Mouse (Mus musculus): ENCODE measurements around the gene Gltp.

Gltp gene

DNA sequence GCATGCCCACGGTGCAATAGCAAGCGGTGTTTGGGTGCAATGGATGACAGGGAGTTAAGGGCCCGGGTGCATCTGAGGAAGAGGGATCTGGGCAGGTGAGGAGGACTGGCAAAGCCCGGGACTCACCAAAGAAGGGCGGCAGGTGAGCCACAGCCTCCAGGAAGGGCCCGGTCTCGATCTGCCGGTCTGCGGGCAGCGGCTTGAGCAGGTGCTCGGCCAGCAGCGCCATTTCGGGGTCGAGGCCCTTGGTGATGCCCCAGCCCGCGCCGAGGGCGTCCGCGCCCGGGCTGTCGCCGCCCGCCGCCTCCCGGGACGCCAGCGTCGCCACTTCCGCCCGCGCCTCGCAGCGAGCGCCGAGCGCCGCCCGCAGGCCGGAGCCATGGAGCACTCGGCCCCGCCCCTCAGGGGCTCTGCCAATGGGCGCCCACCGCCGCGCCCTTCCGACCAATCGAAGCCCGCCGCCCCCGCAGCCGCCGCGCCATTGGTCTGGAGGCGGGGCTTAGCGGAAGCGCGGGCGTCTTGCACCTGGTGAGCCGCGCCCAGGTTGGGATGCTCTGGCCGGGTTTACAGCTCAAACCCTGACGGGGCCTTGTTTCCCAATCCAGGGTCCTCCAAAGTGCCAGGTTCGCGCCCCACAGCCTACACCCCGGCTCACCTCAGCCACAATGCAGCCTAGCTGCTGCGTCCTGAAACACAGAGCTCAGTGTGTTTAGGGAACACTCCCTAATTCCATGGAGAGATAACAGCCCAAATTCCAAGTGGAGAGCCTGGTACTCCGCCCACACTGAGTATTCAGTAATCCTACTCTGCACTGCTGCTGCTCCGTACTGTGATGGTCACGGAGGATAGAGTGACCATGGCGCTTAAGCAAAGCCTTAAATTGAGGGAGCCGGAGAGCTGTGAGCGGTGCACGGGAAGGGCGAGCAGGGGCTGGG, at the start of gene Gltp:
Gltp (minus strand) TSS at position 352 of the 935 bp plus-strand sequence.
- CTCF ChIA-PET = no interaction called here

DNA sequence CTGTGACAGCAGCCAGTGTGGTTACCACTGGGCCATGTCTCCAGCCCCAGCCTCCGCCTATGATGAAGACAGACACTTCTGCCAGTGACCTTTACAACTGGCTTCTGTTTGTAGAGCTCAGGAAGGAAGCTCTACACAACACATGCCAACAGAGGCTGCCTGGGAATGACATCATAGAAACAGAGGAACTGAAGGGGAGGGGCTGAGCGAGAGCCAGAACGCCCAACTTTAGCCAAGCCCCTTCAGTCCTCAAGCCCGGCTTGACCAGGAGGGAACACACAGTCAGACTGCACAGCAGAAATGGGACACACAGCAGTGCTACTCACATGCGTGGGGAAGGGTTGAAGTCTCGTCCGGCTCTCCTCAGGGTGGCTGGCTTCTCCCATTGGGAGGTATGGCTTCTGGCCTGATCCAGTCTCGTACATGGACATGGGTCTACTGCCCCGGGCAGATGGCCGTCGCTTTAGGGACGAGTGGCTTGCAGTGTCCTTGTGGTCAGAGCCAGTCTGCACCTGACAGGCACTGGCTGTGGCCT, 48.0 kb upstream of the Gltp start:
- CTCF ChIA-PET = no interaction called here

DNA sequence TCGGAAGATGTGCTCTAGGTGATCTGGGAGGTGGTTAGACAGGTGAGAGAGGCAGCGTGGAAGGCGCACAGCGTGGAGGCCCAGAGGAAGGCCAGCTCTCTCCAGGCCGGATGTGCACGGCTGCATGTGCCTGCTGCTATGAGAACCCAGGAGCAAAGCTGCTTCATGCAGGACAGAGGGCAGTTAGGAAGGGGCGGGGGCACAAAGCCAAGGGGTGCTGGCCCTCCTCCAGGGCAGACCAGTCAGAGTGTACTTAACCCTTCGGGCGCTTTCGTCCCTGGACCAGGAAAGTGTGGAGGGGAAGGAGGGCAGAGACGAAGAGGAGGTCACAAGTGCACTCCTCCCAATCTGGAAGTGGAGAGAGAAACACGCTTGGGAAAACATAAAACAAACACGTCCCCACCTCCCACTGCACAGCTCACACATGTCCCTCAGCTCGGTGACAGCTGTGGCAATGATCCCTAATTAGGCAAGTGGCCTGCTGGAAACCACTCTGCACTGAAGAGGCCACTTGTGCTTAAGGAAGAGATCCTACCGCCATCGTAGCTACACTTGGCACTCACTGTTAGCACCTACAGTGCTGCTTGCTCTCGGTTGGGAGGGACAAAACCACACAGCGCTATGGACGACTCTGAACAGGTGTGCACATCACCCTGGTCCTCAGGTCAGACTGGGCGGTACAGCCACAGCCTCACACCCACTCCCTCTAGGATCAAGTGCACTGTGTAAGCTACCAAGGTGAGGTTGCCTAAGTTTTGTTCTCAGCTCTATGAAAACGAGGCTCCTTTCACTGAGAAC, 46.5 kb upstream of the Gltp start:
- CTCF ChIA-PET = no interaction called here

DNA sequence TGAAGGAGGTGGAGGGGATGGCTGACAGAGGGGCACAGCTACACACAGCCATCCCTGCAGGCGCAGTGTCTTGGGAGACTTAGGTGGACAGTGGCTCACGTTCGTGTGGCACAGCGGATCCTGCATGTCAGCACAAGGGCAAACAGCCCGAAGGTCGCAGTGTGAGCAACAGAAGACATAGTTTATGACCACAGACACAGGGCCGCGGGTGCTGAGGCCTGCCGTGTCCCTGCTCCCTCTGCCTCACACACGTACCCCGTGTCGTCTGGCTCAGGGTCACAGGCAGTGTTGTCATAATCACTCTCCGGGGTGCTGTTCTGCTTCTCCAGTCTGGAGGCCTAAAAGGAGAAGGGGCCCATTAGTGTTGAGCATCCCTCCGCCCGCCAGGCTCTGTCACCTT, 42.8 kb upstream of the Gltp start:
- CTCF ChIA-PET = no interaction called here

DNA sequence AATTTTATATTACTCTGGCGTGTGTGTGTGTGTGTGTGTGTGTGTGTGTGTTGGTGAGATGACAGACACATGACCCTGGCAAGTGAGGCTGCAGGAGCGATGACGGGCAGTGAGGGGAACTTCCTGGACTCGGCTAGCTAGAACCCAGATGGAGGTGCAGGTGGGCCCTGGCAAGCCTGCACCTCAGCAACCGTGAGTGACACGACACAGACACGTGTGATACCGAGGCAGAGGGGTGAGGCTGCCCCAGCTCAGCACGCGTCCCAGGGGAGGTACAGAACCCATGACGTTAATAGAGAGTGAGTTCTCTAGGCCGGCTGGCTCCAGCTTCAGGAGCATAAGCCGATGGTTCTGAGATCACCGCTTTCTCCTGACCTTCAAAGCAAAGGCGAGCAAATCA, 41.2 kb upstream of the Gltp start:
- CTCF ChIA-PET = interaction anchor here (0.6 kb wide), 1 partner anchor 48 kb away, joined by 4 read pairs; no protein-coding TSS in a partner anchor

DNA sequence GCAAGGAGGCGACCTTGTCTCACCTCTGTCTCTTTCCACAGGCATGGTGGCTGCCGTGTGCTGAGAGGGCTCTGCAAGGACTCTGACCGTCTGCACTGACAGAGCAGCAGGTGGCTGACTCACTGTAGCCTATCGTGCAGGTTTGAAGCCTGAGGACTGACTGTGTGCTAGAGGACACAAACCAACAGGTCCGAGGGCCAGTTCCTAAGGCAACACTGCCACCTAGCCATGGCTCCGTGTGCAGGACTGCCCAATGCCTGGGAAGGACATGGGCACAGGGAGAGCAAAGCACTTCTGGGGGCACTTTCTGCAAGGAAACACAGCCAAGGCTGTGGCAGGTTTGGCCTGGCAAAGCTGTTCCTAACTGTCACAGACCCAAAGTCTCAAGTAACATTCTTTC, 40.7 kb upstream of the Gltp start:
- CTCF ChIA-PET = no interaction called here

DNA sequence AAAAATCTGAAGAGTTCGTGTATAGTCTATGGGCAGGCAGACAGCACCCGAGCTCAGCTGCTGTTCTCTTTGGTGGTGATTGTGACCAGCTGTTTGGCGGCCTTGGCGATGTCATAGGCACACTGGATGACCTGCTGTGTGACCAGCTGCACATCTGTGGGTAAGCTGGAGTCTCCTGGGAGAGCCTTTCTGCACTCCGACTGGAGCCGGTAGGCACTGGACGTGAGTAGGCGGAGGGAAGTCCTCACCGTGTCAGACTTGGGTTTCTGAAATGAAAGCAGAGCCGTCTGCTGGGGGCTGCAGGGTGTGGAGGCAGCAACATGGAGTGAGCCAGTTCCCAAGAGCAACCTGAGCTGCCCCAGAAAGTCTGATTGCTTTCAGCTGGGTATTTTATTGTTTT, 39.3 kb upstream of the Gltp start:
- CTCF ChIA-PET = interaction anchor here (0.7 kb wide), 1 partner anchor 835 kb away, joined by 3 read pairs; the partner anchor contains the start of gene Gcn1l1

DNA sequence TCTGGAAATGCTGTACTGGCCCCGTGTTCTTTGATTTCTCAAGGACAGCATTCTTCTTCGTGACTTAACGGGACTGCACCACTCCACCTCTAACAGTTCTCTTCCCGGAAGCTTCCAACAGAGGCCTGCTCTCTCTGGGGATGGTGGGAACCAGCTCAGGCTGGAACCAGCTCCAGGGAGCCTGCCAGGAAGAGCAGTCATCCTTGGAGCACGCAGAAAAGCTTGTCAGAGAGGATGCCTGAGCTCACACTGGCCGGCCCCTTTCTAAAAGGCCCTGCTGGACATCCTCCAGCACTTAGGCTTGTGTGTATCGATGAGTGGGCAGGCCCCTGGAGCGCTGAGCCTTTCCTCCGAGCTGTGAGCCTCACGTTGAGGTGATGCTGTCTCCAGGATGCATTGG, 37.4 kb upstream of the Gltp start:
- CTCF ChIA-PET = interaction anchor here (0.5 kb wide), 1 partner anchor 26 kb away, joined by 3 read pairs; no protein-coding TSS in a partner anchor

DNA sequence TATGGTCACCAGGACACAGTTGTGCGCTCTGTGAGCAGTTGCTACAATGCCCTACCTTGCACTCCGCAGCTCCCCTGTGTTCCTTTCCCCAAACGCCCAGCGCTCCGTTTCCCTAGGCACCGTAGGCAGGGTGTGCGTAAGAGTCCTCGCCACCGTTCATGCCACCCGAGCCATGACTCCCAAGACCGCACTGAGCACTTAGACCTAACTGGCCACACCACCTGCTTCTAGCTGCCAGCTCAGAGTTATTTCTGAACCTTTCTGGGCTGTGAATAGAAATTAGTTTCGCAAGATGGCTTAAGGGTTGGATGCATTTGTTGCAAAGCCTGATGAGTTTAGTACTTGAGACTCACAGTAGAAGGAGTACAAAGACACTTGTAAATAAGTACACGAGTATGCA, 32.1 kb upstream of the Gltp start:
- CTCF ChIA-PET = no interaction called here

DNA sequence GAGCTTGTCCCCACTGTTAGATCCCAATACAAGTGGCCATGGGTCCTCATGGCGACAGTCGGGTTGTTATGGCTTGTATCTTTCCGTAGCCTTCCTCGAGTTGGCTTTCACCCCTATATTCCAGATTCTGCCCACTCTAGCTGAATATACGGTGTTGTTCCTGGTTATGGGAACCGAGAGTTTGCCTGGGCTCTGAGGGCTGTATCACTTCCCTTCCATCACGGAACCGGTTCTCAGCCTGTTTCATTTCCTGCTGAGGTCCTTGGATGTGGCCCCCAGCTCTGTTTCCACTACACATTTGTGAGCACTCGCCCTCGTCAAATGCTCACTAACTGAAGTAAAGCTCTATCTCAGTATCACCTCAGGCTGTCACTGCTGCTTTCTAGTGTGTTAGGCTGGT, 31.2 kb upstream of the Gltp start:
- CTCF ChIA-PET = no interaction called here

DNA sequence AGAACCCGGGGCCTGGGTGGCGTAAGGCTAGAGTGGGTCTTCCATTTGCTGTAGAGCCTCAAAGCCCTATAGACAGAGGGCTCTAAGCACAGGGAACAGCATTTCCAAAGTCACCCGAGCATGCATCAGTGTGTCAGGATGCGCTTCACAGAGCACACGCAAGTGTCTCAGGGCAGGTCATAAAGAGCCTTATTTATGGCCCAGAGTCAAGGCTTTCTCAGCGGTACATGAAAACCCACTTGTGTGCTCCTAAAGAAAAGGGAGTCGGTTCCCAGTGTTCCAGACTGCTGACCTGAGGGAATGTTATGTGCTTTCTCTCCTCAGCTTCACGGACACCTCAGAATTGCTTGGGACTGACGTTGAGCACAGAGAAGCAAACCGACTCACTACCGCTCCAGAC, 30.0 kb upstream of the Gltp start:
- CTCF ChIA-PET = no interaction called here

DNA sequence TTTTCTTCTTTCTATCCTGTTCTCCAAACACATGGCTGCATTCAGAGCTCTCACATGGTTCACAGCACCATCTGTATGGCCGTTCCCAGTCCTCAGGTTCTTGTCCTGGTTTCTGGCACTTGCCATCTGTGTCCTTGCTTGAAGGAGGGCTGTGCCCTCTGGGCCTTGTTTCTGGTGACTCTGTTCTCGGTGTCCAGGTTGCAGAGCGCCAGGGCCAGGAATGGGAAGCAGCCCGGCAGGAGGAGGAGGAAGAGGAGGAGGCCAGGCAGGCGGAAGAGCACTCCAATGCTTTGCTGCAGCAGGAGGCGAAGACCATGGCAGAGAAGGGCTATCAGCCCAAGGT, 29.1 kb upstream of the Gltp start:
- CTCF ChIA-PET = interaction anchor here (0.6 kb wide), 1 partner anchor 76 kb away, joined by 3 read pairs; no protein-coding TSS in a partner anchor

DNA sequence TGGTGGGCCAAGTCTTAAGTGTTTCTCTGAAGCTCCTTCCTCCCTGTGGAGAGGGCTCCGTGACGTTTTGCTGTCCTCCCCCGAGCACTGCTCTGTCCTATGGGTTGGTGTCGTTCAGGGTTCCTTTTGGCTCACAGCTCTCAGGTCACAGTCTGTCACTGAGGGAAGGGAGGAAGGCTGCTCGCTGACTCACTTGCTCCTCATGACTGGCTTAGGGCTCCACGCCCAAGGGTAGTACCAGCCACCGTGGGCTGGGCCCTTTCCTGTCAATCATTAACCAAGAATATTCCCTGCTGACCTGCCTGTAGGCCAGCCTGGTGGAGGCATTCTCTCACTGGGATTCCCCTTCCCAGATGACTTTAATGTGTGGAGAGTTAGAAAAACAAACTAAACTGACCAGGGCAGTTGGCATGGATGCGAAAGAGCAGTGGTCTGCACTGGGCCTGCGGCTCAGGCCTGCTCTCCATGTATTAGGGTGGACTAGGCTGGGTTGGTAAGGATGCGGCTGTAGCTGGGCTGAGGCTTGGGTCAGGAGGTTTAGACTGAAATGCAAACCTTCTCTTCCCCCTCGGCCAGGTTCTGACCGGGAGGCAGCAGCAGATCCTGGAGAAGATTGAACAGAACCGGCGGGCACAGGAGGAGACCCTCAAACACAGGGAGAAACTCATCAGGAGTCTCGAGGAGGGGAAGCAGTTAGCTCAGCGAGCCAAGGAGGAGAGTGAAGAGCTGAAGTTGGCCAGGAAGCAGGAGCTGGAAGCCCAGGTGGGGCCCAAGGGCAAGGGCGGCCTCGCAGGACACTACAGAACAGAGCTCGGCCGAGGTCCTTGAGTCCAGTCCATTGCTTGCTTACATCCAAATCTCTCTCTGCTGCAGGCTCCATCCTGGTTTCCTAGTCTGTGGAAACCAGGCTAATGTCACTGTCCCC, 28.5 kb upstream of the Gltp start:
- CTCF ChIA-PET = interaction anchor here (0.6 kb wide), 2 partner anchors 10 to 76 kb away, joined by 3 to 4 read pairs; no protein-coding TSS in a partner anchor

DNA sequence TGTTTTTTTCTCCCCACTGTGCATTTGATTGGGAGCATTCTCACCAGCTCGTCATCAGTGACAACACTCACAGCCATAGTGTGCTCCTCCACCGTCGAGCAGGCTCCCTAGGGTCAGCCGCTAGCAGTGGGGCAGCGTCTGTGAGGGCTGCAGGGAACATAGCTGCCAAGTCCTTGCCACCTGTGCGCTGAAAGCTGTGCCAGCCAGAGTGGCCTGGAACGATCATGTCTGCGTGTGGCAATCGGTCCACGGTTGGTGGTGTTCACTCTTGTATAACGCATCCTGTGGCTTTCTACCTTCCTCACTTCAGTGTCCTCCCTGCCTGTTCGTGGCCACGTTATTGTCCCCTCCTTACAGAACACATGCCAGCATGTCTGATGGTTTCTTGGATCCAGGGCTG, 27.7 kb upstream of the Gltp start:
- CTCF ChIA-PET = interaction anchor here (0.6 kb wide), 1 partner anchor 10 kb away, joined by 4 read pairs; no protein-coding TSS in a partner anchor

DNA sequence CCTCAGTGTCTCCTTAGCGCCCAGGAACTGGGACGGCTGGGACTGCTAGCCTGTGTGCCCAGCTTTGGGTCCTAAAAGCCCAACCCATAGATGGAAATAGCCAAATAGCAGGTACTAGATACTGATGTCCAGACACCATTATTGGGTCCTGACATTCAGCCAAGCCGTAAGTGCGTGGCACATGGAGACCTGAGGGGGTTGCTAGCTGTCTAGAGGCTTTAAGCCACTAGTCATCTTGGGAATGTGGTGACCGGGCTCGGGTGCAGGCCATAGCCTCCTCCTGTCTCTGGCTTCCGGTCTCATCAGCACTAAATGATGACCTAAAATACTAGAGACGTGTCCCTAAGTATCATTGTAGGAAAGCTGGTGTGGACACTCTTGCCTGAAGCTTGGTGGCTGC, 27.2 kb upstream of the Gltp start:
- CTCF ChIA-PET = no interaction called here

DNA sequence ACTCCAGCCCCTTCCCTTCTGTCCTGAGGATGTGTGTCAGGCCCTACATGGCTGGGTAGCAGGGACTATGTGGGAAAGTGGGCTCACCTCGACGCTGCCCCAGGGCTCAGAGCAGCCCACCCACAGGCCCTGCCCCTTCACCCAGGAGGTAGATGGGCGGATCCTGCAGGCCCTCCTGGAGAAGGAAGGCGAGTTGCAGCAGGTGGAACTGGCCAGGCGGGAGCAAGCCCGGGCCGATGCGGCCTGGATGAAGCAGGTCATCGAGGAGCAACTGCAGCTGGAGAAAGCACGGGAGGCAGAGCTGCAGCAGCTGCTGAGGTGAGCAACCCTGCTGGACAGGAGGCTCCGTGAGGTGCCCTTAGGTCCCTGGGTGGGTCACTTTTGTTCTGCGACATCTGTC, 26.5 kb upstream of the Gltp start:
- CTCF ChIA-PET = no interaction called here

DNA sequence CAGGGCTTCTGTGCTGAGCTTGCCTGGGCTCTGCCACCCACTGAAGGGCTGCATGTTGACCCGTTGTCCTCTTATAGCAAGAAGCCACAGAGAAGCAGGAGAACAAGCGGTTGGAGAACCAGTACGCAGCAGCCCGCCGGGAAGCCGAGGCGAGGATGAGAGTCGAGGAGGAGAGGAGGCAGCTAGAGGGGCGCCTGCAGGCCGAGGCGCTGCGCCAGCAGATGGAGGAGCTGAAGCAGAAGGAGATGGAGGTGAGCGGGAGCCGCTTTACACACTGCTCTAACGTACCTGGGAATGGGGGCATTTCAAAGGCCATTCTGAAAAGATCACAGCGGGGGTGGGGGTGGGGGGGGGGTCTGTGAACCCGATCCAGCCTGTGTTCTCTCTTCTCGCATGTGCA, 23.8 kb upstream of the Gltp start:
- CTCF ChIA-PET = no interaction called here

DNA sequence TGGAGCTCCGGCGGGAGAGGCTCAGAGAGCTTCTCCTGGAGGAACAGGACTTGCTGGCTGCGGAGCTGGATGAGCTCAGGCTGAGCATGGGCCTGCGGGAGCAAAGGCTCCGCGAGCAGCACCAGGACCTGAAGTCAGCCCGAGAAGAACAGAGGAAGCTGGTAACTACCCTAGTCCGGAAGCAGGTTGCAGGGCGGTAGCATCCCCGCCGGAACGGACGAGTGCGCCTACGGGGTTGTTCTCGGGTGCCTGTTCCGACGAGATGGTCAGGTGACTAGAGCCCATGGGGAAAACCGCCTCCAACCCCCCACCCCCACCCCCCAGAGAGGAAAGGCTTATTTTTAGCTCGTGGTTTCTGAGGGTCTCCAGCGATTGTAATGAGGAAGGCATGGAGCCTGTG, 18.6 kb upstream of the Gltp start:
- CTCF ChIA-PET = interaction anchor here (0.7 kb wide), 1 partner anchor 122 kb away, joined by 3 read pairs; no protein-coding TSS in a partner anchor

DNA sequence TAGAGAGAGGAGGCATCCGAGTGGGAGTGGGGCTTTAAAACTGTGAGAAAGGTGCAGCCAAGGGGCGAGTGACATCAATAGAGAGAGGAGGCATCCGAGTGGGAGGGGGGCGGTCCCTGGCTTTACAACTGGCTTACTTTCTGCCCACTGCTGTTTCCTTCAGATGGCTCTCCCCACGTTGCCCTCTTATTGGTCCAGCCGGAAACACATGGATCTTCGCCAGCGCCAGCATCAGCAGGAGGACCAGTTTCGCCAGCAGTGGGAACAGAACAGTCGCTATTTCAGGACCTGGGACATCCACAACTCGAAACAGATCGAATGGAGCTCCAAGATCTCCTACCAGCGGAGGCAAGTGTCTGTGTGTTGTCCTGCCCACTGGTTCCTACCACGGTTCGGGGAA, 17.7 kb upstream of the Gltp start:
- CTCF ChIA-PET = no interaction called here

DNA sequence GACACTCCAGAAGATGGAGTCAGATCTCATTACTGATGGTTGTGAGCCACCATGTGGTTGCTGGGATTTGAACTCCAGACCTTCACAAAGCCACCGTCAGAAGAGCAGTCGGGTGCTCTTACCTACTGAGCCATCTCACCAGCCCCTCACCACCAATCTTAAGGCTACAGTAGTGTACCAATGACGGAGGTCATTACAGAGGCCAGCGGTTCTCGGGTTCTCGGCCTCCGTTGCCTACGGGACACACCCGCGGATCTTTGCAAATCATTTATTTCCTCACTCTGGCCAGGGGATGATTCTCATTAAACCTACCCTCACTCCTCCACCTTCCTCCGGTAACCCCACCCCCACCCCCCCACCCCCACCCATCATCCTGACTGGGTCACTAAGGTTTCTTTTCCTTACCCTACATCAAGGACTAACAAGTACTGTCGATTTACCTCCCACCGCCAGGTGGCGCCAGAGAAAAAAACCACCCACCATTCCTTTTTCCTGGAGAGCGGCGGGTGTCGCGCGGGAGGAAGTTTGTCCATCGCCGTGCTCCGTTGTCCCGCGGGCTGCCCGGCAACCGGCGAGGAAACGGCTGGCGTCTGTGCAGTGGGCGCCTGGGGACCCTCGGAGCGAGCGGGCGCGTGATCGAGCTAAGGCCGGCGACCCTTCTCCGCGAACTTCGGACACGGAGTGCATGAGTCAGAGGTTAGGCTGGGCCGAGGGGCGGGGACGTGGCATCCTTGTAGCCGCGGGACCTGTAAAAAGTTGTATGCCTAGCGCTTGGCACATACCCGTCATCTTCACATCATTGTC, 16.7 kb upstream of the Gltp start, which contains the start of gene Tchp:
Tchp (plus strand) TSS at position 496 of the 804 bp plus-strand sequence.
- CTCF ChIA-PET = no interaction called here
